Mouse (Mus musculus) right cerebral cortex, postnatal 36 days (tissue): ENCODE results near the gene Etnk1.
"Not testable (repeated sequence)": the region's sequence is repeated elsewhere in the genome, so short reads cannot be mapped to it uniquely, and the experiment has no call there.

Experiments
- DNase-seq, 2 experiments: peaks; one replicate each; pipeline ENCODE4 v3.0.0; 2022; ENCODE audit warnings: low spot score in 2 of 2, mixed read lengths in 1 of 2

The Etnk1 gene

GRCm38 (mm10) chr6:143149766-143150291 lies 17.2 kb upstream of the Etnk1 start:
- DNase-seq, result no peak

- not testable (repeated sequence) for DNase-seq
Measured at GRCm38 (mm10) chr6:143151081-143151995, 15.7 kb upstream of the Etnk1 start.

GRCm38 (mm10) chr6:143152321-143152827 lies 14.6 kb upstream of the Etnk1 start:
- DNase-seq, result no peak

- DNase-seq, result no peak
Measured at GRCm38 (mm10) chr6:143153160-143153559, 13.9 kb upstream of the Etnk1 start.

DNA sequence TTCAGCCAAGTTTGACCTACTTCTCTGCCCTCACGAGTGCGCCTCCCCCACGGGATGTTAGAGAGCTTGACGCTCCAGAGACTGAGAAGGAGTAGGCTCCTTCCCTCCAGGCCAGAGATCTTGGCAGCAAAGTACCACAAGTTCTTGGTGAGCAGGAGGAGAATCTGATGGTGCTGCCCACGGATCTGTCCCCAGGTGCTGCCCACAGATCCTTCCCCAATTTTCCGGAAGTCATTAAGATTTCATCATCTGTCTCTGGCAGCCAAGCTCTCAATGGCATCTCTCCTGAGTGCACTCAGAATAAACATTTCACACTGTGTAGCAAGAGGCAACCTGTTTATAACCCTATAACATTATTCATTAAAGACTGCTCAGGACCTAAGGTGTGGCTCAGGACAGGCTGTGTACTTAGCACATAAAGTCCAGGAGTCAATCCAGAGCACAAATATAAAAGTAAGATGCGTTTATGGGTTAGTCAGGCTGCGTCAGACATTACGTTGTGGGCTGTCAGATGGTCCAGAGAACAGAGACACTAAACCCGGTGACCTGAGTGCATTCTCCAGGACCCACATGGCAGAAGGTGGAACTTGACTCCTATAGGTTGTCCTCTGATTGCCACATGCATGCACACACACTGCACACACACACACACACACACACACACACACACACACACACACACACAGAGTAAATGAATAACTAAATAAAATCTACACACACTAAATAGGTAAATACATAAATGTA lies 13.1 kb upstream of the Etnk1 start:
- no peak for DNase-seq

GRCm38 (mm10) chr6:143154885-143155284 lies 12.1 kb upstream of the Etnk1 start:
- no peak for DNase-seq

DNA sequence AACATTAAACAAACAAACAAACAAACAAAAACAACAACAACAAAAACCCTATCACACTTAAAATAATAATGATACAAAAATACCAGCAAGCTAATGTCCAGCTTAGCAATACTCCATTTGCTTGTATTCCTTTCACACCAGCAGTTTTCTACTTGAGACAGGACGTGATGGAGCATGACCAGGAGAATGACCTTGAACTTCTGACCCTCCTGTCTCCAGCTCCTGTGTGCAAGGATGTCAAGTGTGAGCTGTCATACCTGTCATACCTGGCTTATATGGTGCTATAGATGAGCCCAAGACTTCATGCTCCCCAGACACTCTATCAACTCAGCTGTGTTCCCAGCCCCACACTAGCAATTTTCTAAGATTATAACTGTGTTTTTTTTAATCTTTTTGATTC lies 11.0 kb upstream of the Etnk1 start:
- no peak for DNase-seq

DNA sequence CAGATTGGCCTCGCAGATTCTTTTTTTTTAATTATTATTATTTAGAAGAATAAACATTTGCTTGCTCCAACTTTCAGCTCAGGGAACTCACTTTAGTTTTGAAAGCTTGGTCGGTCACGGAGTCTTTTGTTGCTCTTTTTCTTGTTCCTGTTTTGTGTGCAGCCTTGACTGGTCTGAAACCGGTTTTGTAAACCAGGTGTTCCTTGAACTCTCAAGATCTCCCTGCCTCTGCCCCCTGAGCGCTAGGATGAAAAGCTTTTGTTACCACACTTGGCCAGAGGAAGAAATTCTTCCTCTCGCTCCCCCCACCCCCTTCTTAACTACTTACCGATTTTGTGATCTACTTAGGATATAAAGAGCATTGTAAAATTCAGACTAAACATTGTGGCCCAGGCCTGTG lies 10.3 kb upstream of the Etnk1 start:
- DNase-seq, result no peak

DNA sequence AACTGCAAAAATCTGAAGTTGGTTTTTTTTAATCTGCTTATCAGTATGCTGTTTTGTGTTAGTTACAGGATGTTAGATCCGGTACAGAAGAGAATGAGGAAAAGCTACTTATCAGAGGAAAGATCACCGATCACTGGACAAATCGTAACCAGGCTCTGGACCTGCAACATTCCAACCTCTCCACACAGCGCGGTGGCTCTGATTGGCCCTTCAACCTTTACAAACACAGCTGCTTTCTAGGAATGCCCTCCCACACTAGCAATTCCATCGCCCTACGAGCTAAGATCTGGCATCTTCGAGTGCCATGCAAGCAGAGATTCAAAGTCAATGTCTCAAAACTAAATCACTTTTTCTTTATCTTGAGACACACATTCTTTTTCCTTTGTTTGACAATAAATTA lies 9.6 kb upstream of the Etnk1 start:
- DNase-seq, result no peak

DNA sequence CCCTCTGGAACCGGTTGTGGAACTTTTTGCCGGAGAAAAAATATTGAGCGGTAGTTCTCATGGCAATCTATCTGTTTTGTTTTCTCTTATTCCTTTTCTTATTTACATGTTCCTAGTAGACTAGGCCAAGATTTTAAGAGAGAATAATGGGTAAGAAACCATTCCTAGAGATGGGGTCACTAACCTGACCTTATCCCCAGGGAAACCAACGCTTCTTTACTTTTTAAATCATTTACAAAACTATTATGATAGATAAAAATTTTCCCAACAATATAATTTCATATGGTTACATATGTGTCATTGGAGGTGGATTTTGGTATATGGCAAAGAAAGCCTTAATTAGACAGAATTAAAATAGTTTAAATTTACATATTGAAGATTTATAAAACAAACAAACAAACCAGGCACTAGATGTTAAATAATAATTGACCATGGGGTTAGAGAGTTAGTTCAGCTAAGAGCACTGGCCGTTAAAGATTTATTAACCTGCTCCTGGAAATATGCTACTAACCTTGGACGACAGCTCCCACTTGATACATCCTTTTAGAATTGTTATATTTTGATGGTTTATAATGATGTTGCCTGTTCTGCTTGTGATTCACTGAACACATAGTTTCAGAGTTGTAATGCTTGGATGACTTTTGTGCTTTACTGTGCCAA lies 6.3 kb upstream of the Etnk1 start:
- no peak for DNase-seq

GRCm38 (mm10) chr6:143162161-143162877 lies 4.7 kb upstream of the Etnk1 start:
- DNase-seq, result no peak

DNA sequence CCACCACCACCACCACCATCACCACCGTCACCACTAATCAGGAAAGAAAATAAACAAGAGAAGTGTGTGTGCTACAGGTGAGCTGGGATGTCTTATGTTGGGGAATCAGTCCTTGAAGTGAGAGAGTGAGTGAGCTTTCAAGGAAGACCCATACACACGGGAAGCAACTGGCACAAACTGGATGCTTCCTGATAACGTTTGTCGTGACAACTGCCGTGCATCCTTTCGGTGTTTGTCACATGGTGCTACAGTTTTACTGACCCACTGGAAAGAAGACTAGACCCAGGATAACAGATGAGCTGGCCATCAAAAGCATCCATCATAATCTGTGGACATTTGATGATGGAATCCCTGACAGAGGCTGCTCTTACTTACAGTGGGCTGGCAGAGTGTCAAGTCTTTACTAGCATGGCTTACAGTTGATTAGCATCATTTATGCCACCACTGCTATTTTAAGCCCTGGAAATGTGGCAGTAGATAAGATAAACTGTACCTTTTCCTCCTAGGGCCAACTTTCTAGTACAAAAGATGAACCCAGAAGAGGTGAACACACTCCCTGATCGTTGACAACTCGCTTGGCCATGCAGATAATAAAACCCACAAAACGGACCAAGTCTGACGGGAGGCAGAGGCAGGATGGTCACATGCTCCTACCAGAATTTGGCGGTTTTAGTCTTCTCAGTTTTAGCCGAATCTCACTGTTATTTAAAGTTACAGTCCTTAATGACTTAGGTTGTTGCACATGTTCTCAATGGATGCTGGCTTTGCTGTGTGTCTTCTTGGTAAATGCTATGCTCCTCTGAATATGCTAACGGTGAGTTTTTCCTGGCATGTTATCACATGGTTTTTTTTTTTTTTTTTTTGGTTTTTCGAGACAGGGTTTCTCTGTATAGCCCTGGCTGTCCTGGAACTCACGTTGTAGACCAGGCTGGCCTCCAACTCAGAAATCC lies 2.8 kb upstream of the Etnk1 start:
- no peak for DNase-seq

GRCm38 (mm10) chr6:143164906-143165255 lies 2.1 kb upstream of the Etnk1 start:
- DNase-seq, result no peak

- no peak for DNase-seq
Measured at GRCm38 (mm10) chr6:143165404-143166257, 1.4 kb upstream of the Etnk1 start.

- DNase-seq, result no peak
Measured at GRCm38 (mm10) chr6:143167409-143167919, 443 bp downstream of the Etnk1 start.

- no peak for DNase-seq
Measured at GRCm38 (mm10) chr6:143167981-143168674, 1.1 kb downstream of the Etnk1 start.

DNA sequence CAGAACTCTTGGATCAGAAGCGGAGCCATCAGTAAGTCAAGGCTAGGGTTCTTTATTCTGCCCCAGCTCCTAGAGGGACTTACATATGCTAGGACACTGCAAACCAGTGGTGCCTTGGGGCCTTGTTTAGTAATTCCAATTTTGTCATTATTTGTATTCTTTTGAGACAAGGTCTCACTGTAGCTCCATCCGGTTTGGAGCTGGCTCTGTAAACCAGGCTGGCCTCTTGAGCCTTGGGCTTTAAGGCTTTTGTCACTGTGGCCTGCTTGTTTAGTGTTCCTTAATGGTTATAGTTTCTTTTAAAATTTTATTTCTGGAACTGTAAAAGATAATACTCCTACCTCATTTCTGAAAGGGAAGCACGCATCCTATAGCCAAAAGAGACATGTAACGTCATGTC lies 2.4 kb downstream of the Etnk1 start:
- DNase-seq, result no peak

DNA sequence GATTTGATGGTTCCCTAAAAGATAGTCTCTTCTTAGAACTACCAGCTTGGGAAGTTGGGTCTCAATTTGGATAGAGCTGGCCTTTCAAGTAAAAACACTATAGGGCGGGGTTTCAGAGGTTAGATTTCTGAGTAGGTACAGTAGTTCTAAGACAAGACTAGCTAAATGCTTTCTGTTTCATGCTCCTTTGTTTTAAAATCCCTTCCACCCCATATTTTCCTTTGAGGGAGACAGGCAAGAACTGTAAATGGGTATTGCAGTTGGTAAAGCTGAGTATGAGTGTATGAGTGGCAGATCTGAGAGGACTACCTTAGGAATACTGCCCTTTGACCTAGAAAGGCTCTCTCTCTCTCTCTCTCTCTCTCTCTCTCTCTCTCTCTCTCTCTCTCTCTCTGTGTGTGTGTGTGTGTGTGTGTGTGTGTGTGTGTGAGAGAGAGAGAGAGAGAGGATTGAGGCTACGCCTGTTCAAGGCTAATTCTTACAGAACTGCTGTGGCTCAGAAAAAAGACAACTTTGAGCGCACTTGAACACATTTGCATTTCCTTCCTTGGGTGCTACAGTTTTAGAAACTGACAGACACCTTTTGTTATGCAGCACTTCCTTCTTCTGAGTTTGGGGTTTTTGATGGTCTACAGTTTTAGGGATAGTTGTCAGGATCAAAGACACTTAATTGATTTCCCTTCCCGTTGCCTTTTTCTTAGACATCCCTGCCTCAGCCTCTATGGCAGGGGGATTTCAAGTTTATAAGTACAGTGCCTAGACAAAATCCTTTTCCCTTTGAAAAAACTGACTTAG lies 3.3 kb downstream of the Etnk1 start:
- no peak for DNase-seq
